Mouse (Mus musculus) B cell, adult (primary cell): ENCODE measurements around the gene Pim1. TPM values are rescaled to one million over a fixed set of nuclear protein-coding genes. Genes with fewer than 3 reads are reported as not detected.

ENCODE experiments used
- total RNA-seq: library from RNA; stranded (reverse); gene quantifications from 4 replicates; pipeline ENCODE4 v1.2.4, GENCODE M21; 2023; ENCODE audit not compliant: inconsistent age

The Pim1 gene
- total RNA-seq, result 189 to 217 TPM (median 201 TPM) in 4 replicates

DNA sequence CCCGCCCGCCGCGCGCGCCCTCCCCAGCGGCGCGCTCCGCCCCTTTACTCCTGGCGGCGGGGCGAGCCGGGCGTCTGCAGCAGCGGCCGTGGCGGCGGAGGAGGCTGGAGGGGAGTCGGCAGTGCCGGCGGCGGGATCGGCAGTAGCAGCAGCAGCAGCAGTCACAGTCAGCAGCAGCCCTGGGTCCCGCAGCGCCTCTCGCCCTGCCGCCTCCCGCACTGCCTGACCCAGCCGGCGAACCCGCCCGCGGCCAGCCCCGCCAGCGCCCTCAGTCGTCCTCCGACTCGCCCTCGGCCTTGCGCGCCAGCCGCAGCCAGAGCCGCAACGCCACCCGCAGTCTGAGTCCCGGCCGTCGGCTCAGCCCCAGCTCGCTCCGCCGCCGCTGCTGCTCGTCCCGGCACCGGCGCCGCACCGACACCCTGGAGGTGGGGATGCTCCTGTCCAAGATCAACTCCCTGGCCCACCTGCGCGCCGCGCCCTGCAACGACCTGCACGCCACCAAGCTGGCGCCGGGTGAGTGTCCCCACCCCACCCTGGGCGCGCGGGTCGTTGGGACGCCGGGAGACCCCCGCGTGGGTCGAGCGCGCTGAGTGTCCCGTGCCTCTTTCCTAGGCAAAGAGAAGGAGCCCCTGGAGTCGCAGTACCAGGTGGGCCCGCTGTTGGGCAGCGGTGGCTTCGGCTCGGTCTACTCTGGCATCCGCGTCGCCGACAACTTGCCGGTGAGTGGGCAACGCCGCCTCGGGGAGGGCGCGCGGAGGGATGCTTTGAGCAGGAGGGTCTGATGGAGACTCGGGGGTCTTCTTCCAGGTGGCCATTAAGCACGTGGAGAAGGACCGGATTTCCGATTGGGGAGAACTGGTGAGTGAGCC, at the start of gene Pim1:
Gene Pim1, plus strand, starts transcription at position 41 of the 869 bp plus-strand sequence.

Other genes with a start within 250 kb of the Pim1 start
- 18.6 to 23.6 TPM (median 22.7 TPM) in 4 replicates for gene Ppil1, start 226.6 kb upstream of the Pim1 start, total RNA-seq
- gene BC004004, start 222.0 kb upstream of the Pim1 start, total RNA-seq, result 116 to 128 TPM (median 118 TPM) in 4 replicates
- 0.35 to 1.00 TPM (median 0.50 TPM) in 4 replicates for gene Pi16, start 173.1 kb upstream of the Pim1 start, total RNA-seq
- gene Mtch1, start 142.8 kb upstream of the Pim1 start, total RNA-seq, result 81.6 to 92.7 TPM (median 89.4 TPM) in 4 replicates
- gene Fgd2, start 129.8 kb upstream of the Pim1 start, total RNA-seq, result 434 to 502 TPM (median 469 TPM) in 4 replicates
- not detected in 4 replicates for gene Gm17657, start 58.9 kb downstream of the Pim1 start, total RNA-seq
- 24.6 to 25.0 TPM (median 24.9 TPM) in 4 replicates for gene Tbc1d22b, start 59.0 kb downstream of the Pim1 start, total RNA-seq
- not detected in 4 replicates for gene Tmem217, start 61.6 kb downstream of the Pim1 start, total RNA-seq
- 39.4 to 51.2 TPM (median 49.0 TPM) in 4 replicates for gene Rnf8, start 124.0 kb downstream of the Pim1 start, total RNA-seq
- 21.1 to 24.2 TPM (median 21.3 TPM) in 4 replicates for gene Gm28043, start 124.1 kb downstream of the Pim1 start, total RNA-seq
- 231 to 259 TPM (median 240 TPM) in 4 replicates for gene Cmtr1, start 169.8 kb downstream of the Pim1 start, total RNA-seq
- gene Ccdc167, start 226.3 kb downstream of the Pim1 start, total RNA-seq, result 14.9 to 22.8 TPM (median 17.0 TPM) in 4 replicates